Mouse (Mus musculus) lung, postnatal 10 days (tissue): Measurements from ENCODE around the gene Prdm8.

Experiments
- DNase-seq: peaks from one replicate; pipeline ENCODE4 v3.0.0; 2021

Gene Prdm8

DNA sequence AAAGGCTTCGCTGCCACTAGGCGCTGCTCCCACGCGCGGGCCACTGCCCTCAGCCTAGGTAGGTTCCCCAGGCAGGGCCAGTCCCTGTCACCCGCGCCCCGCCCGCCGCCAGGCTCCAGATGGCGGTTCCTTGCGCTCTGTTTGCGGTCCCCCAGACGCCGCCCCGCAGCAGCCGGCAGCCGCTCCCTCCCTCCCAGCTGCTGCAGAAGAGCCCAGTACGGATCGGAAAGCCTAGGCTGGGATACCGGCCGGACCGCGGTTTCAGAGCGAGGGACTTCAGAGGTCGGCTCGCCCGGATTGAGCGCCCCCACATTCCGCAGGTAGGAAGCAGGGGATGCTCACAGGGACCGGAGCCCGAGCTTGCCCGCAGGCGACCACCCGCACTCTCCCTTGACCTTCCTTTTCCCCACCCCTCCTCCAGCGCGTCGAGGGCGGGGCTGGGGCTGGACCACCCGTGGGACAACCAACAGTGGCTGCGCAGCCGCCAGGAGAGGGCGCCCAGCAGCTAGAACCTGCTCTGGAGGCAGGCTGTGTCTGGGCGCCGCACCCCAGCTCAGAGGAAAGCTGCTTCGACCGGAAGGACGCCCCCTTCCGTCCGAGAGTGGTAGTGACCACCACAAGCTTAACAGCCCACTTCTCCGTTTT, at the start of gene Prdm8:
Prdm8 (plus strand) TSS at position 19 of the 645 bp plus-strand sequence.
- peak; percentile 93 for DNase-seq

DNA sequence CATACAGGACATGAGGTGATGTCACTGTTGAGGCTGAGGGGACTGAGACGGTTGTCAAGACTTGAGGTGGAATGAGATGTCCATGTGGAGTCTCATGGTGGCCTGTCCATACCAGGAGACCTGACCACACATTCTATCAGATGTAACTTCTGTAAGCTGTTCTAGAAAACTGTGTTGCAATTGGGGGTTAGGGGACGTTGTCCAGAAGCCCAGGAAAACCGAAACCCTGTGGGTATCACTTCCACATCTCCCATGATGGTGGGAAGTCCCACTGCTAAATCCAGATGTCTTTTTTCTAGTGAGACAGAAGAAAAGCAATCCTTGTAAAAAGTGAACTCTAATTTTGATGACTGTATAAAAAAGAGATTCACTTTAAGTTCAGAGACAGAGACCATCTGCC, 39.9 kb upstream of the Prdm8 start:
- DNase-seq, result no peak

- no peak for DNase-seq
These were observed 28.3 kb upstream of the Prdm8 start for GRCm38 (mm10) chr5:98138545-98139296.

- no peak for DNase-seq
These were observed 27.7 kb upstream of the Prdm8 start for GRCm38 (mm10) chr5:98139297-98139660.

DNA sequence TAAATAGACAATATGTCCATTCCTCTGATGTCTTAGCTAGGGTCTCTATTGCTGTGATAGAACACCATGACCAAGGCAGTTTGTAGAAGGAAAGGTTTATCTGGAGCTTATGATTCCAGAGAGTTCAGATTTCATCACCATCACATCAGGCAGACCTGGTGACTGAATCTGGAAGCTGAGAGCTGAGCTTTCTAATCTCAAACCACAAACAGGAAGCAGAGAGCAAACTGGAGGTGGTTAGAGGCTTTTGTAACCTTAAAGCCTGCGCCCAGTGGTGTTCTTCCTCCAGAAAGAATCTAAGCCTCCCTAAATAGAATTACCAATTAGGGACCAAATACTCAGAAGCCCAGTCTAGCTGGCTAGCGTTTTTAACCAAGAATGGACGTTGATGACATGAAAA, 20.1 kb upstream of the Prdm8 start:
- DNase-seq, result no peak

- no peak for DNase-seq
These were observed 882 bp upstream of the Prdm8 start for GRCm38 (mm10) chr5:98166116-98166515.

- no peak for DNase-seq
These were observed 1.6 kb downstream of the Prdm8 start for GRCm38 (mm10) chr5:98168356-98169285.

- no peak for DNase-seq
These were observed 2.7 kb downstream of the Prdm8 start for GRCm38 (mm10) chr5:98169376-98170351.

- DNase-seq, result no peak
These were observed 4.7 kb downstream of the Prdm8 start for GRCm38 (mm10) chr5:98171651-98172230.

DNA sequence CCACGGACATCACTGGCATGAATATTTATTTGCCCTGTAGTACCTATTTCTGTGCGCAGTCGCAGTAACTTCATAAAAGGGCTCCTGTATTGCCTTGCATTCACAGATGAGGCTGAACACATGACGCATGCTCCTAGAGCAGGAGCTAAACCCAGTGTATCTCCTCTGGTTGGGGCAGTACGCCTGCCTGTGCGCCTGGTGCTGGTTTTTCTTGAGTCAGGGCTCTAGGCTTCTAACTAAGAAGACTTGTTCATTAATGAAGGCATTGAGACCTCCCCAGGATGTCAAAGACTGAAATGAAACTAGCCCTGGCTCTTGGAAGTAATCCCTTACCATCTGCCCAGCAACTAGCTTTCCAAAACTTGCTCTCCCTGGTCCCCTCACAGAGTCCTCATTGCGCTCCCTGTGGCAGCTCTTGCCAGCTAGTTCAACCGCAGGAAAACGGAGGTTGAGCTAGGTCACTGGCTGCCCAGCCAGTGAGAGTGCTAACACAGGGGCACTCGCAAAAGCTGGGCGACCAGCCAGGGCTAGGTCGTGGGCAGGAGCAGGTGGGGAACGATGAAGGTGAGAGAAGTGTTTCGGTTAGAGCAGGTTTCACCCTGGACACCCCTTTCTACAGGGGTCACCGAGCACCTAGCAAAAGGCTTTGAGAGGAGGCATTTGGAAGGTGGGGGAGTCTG, 5.6 kb downstream of the Prdm8 start:
- DNase-seq, result no peak

- DNase-seq, result no peak
These were observed 6.7 kb downstream of the Prdm8 start for GRCm38 (mm10) chr5:98173694-98174093.

- no peak for DNase-seq
These were observed 12.6 kb downstream of the Prdm8 start for GRCm38 (mm10) chr5:98179606-98180005.

- peak; percentile 44 for DNase-seq
These were observed 13.5 kb downstream of the Prdm8 start for GRCm38 (mm10) chr5:98180461-98180887.

GRCm38 (mm10) chr5:98180888-98181635, 14.1 kb downstream of the Prdm8 start:
- DNase-seq, result peak; percentile 45

GRCm38 (mm10) chr5:98181686-98182602, 14.9 kb downstream of the Prdm8 start:
- DNase-seq, result no peak

DNA sequence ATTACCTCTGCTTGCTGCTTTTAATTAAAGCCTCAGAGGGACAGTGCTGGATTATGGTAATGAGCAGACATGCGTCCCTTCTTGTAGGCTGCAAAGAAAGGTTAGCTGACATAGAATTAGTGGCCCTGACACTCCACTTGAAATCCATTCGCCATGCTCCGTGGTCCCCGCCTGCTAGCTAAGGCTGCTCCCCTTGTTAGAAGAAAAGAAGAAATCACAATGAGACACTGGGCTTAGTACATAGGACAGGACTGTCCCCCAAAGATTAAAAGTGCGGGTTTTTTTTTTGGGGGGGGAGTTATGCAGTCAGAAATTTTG, 15.6 kb downstream of the Prdm8 start:
- no peak for DNase-seq

- DNase-seq, result no peak
These were observed 16.1 kb downstream of the Prdm8 start for GRCm38 (mm10) chr5:98183031-98183595.

DNA sequence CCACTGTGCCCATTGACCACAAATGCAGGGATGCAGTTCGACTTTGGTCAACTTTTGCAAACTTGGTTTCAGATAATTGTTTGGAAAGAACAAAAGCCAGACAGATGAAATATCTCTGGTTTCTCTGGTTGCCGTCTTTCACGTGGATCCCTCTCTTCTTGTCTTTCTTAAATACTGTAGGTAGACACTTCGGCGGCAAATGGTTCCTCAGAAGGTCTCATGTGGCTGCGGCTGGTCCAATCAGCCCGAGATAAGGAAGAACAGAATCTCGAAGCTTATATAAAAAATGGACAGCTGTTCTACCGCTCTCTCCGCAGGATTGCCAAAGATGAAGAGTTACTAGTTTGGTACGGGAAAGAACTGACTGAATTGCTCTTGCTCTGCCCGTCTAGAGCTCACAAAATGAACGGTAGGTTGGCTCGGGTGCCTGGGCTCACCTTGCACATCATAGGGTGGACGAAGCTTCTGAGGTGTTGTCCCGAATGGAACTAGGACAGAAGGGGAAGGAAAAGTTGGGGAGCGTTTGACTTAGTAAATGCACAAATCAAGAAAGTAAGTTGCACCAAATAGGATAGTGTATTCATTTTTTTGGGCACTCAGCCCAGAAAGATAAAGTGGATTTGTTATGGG, 17.4 kb downstream of the Prdm8 start:
- DNase-seq, result no peak
